Mouse (Mus musculus) lung, embryonic 14.5 days (tissue): ENCODE data around the gene Afg1l. TPM values are rescaled to one million over a fixed set of nuclear protein-coding genes. Genes with fewer than 3 reads are reported as not detected.
A peak's percentile ranks its signal among the peaks of the same experiment; 100 is the strongest.

Source experiments
- ATAC-seq: fragments of 200-750 bp; cut with Nextera tagmentation; 2 replicates; pipeline ENCODE4 v1.8.0; 2017; ENCODE audit warnings: mild to moderate bottlenecking, moderate TSS enrichment, moderate library complexity; ENCODE audit not compliant: insufficient read depth
- DNase-seq: peaks from one replicate; pipeline ENCODE4 v3.0.0-alpha.2; 2015
- H3K27ac ChIP-seq: fragments of 300-500 bp; sonication (generic); 2 replicates; pipeline ENCODE4 v1.5.1; 2014; ENCODE audit warnings: low read depth, mild to moderate bottlenecking, moderate library complexity
- H3K27me3 ChIP-seq: fragments of 300-500 bp; sonication (generic); 2 replicates; pipeline ENCODE4 v1.6.1; 2014; ENCODE audit warnings: low read length, control low read depth; ENCODE audit not compliant: insufficient read depth
- H3K36me3 ChIP-seq: fragments of 300-500 bp; sonication (generic); 2 replicates; pipeline ENCODE4 v1.6.1; 2014; ENCODE audit warnings: control low read depth; ENCODE audit not compliant: insufficient read depth
- H3K4me1 ChIP-seq: fragments of 300-500 bp; sonication (generic); 2 replicates; pipeline ENCODE4 v1.6.1; 2014; ENCODE audit warnings: antibody characterized with exemption, control low read depth; ENCODE audit not compliant: insufficient read depth
- H3K4me2 ChIP-seq: fragments of 300-500 bp; sonication (generic); 2 replicates; pipeline ENCODE4 v1.6.1; 2014; ENCODE audit warnings: mild to moderate bottlenecking
- H3K4me3 ChIP-seq: fragments of 300-500 bp; sonication (generic); 2 replicates; pipeline ENCODE4 v1.5.1; 2014; ENCODE audit warnings: low read depth, low read length
- H3K9ac ChIP-seq: fragments of 300-500 bp; sonication (generic); 2 replicates; pipeline ENCODE4 v1.6.1; 2014
- H3K9me3 ChIP-seq: fragments of 300-500 bp; sonication (generic); 2 replicates; pipeline ENCODE4 v1.6.1; 2016; ENCODE audit warnings: low read depth, low read length, control low read depth
- CTCF ChIP-seq: IDR thresholded peaks from 2 replicates; pipeline ENCODE4 v1.5.1; 2016; ENCODE audit warnings: antibody characterized with exemption, low read depth
- WGBS: fragments of 180-500 bp; shearing (Covaris S2); extraction: QIAGEN DNeasy Blood & Tissue Kit; methylation state at CpG from one replicate; pipeline ENCODE4 v1.1.7; 2014; 5-methylcytosine and 5-hydroxymethylcytosine counted together
- polyA plus RNA-seq: library from polyadenylated mRNA; unstranded; fragments of >200 nt; fragmentation: Nextera tagmentation; extraction: Ambion mirVana; gene quantifications from 2 replicates; pipeline ENCODE4 v1.2.1, GENCODE M21; 2014

Gene Afg1l
- polyA plus RNA-seq = 7.7 and 8.2 TPM in 2 replicates

DNA sequence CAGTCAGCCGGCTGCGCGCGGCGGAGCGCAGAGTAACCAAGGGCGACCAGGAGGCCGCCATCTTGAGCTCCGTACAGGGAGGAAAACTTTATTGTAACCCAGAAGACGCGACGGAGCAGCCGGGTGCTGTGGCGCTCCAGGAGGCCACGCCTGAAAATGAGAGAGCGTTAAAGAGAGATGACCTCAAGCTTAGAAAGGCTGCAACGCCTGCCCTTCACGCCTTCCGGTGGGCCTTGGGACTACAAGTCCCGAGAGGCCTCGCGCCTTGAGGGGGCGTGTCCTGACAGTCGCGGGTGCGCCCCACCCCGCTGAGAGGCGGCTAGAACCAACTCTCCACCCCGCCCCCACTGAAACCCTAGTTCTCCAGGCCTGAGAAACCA is at the start of gene Afg1l:
Gene Afg1l (minus strand): TSS at position 225 of the 380 bp plus-strand sequence.
- WGBS = 0% methylated on average over 29 of the region's 29 CpGs
- Histone ChIP-seq H3K27ac (peak within 1 kb of the TSS; percentile 97), H3K36me3 (no peaks in the 10 kb centered on the region), H3K27me3 (no peaks in the 10 kb centered on the region), H3K9me3 (no peaks in the 10 kb centered on the region), H3K4me2 (peak within 1 kb of the TSS; percentile 88), H3K4me1 (0 out of 2 replicates have a peak, but pooled peaks cover 3% of the 10 kb centered on the region), H3K4me3 (peak within 1 kb of the TSS; percentile 77), H3K9ac (peak within 1 kb of the TSS; percentile 77)
- ATAC-seq (peak; percentile 94), DNase-seq (peak; percentile 98)
- TF ChIP-seq CTCF = peak; percentile 58

DNA sequence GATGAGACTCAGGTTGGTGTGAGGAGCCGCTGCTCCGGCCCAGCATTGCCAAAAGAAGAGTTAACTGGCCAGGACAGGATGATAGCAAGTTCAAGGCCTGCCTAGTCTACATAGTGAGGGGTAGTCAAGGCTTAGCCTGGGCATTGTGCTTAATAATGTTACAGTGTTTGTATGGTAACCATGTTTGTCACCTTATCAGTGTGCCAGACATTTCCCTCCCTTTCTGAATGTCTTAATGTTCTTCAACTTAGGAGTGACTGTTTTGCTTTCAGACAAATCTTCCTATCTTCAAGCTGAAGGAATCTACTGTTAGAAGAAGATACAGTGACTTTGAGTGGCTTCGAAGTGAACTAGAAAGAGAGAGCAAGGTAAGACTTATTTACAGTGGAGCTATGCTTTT is 47.3 kb upstream of the Afg1l start:
- Histone ChIP-seq H3K4me2 (no peak overlapping the region), H3K4me3 (no peak overlapping the region), H3K4me1 (no peaks in the 10 kb centered on the region), H3K9me3 (no peaks in the 10 kb centered on the region), H3K27me3 (no peaks in the 10 kb centered on the region), H3K9ac (no peak overlapping the region), H3K36me3 (peaks cover 43% of the 10 kb centered on the region), H3K27ac (no peak overlapping the region)
- no peak for TF ChIP-seq CTCF
- DNase-seq = no peak
- no peak for ATAC-seq
- WGBS = 93% methylated on average over 3 of the region's 3 CpGs

DNA sequence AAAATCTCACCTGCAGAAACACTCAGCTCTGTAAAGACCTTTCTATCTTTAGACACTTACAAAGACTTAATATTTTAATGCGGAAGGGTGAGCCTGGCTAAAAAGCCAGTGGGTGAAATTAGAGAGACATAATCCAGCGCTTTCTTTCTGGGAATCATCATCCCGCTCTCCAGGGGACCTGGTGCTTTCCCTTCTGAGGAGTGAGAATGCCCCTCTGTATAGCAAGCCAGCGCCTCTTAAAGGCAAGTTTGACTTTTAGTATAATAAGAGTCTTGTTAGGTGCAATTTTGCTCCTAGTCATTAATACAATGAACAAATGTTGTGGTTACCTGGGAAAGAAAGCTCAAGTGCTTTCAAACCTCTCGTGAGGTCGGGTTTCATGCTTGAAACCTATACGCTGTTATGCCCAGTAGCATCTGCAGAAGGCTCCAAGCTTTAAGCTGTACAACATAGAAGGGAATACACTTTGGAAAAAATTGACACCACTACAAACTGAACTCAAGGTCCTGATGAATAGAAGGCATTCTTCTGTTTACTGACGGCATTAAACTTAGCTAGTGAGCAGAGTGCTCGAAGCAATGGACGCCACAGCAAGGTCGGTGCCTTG is 45.3 kb upstream of the Afg1l start:
- Histone ChIP-seq H3K27ac (no peak overlapping the region), H3K9me3 (no peaks in the 10 kb centered on the region), H3K36me3 (peaks cover 26% of the 10 kb centered on the region), H3K27me3 (no peaks in the 10 kb centered on the region), H3K9ac (no peak overlapping the region), H3K4me2 (no peak overlapping the region), H3K4me3 (no peak overlapping the region), H3K4me1 (no peaks in the 10 kb centered on the region)
- WGBS = 64% methylated on average over 11 of the region's 11 CpGs
- TF ChIP-seq CTCF = no peak
- DNase-seq = peak; percentile 13
- no peak for ATAC-seq

DNA sequence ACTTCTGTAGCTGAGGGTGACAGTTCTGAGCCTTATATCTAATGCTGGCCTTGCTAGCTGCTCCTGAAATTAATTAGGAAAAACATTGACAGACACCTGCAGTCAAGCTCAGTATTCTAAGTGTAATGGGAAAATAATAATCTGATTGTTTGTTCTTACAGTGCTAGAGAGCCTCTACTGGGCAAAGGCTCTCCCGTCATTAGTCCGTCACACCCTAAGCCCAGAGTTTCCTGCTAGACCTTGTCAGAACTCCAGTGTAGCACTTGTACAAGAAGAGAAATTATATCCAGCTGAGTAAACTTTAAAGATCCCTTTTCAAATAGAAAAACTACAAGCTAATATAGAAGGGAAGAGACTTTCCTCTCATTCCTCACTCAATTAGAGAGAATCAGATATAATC is 44.5 kb upstream of the Afg1l start:
- Histone ChIP-seq H3K27ac (no peak overlapping the region), H3K4me2 (no peak overlapping the region), H3K36me3 (peaks cover 19% of the 10 kb centered on the region), H3K4me1 (no peaks in the 10 kb centered on the region), H3K27me3 (no peaks in the 10 kb centered on the region), H3K9ac (no peak overlapping the region), H3K4me3 (no peak overlapping the region), H3K9me3 (no peaks in the 10 kb centered on the region)
- 25% methylated on average over 2 of the region's 2 CpGs for WGBS
- peak; percentile 31 for DNase-seq
- TF ChIP-seq CTCF = no peak
- no peak; the same call in 1 of the 2 replicates for ATAC-seq

DNA sequence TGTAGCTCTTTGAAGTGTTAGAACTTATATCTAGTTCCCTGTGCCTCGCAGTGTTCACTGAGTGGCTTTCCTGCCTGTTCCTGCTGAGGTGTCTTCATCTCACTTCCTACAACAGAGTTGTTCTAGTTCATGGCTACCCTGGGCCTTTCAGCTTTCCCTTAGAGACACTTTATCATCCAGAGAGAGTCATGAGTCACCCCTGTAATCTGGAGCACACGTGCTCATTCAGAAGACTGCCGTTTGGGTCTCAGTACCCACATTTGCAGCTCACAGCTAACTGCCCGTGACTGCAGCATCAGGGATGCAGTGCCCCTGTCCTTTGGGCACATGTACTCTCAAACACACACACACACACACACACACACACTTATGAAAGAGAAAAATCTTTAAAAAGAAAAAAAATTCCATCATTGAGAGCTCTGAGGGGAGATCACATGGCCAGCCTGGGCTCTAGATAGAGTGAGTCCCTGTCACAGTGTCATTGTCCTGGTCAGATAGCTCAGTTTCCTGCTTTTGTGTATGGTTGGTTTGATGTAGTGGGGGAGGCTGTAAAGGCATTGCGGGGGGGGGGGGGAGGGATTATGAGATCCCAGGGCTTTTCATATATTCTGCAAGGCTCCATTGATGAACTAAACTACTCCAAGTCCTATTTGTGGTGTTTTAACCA is 43.1 kb upstream of the Afg1l start:
- no peak for TF ChIP-seq CTCF
- Histone ChIP-seq H3K27me3 (no peaks in the 10 kb centered on the region), H3K4me2 (no peak overlapping the region), H3K4me3 (no peak overlapping the region), H3K9me3 (no peaks in the 10 kb centered on the region), H3K27ac (no peak overlapping the region), H3K4me1 (no peaks in the 10 kb centered on the region), H3K36me3 (peaks cover 8% of the 10 kb centered on the region), H3K9ac (no peak overlapping the region)
- 58% methylated on average over 5 of the region's 5 CpGs for WGBS
- ATAC-seq (no peak), DNase-seq (peak; percentile 17)

DNA sequence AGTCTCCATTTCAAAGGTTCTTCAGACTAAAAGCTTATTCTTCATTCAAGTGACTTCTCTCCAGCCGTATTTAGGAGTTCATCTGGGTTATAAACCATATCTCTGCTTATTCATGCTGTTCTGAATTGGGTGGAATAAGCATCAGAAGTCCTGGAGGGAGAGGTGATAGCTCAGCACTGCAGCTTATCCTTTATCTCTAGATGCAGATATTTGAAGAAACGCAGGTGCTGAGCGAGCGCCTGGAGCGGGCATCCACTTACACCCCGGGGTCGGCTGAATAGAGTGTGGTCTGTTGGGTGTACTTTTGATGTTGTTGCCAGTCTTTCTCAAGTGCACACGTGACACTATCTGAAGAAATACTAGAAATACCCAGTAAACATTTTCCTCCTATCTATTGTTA is 40.0 kb upstream of the Afg1l start:
- 68% methylated on average over 8 of the region's 8 CpGs for WGBS
- Histone ChIP-seq H3K27me3 (no peaks in the 10 kb centered on the region), H3K27ac (no peak overlapping the region), H3K9me3 (no peaks in the 10 kb centered on the region), H3K9ac (no peak overlapping the region), H3K4me1 (no peaks in the 10 kb centered on the region), H3K36me3 (no peaks in the 10 kb centered on the region; the same call in 1 of the 2 replicates), H3K4me3 (no peak overlapping the region), H3K4me2 (no peak overlapping the region)
- TF ChIP-seq CTCF = no peak
- ATAC-seq = no peak
- no peak for DNase-seq

DNA sequence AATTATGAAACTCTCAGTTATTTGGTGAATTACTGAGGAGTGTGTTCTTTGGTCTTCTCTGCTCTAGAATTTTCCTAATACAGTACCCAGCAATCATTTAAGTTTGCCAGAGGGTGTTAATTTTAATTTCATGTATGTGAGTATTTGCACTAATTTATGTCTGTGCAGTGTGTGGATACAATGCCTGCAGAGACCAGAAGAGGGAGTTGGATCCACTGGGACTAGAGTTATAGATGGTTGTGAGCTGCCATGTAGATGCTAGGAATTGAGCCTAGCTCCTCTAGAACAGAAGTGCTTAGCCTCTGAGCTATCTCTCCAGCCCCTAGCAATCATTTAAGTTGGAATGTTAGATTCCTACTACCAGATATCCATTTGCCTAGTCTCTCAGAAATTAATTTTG is 35.8 kb upstream of the Afg1l start:
- H3K9ac ChIP-seq = no peak overlapping the region
- no peaks in the 10 kb centered on the region for H3K9me3 ChIP-seq
- no peak for DNase-seq
- no peak overlapping the region for H3K4me3 ChIP-seq
- H3K4me2 ChIP-seq = no peak overlapping the region
- no peak for TF ChIP-seq CTCF
- H3K4me1 ChIP-seq = no peaks in the 10 kb centered on the region
- H3K36me3 ChIP-seq = peaks cover 8% of the 10 kb centered on the region
- no peak for ATAC-seq
- H3K27ac ChIP-seq = no peak overlapping the region
- H3K27me3 ChIP-seq = no peaks in the 10 kb centered on the region
